Comparison of ENCODE assay signal across 11 mouse cellular contexts in genomic region chr7:3423895-3424294, GRCm38 (mm10). TPM values are rescaled to one million over a fixed set of nuclear protein-coding genes. Genes with fewer than 3 reads are reported as not detected.
DNase-seq lines count a peak whose midpoint lies in the region; ATAC-seq lines count a peak whose summit lies in the region.
"Had no signal": no experiment of that assay in that cellular context is flagged by ENCODE, and none has a peak within 500 bp of the region (broad histone marks: within the 10 kb centered on the region; RNA-seq: fewer than 3 reads in every experiment).

Gene Cacng6 (plus strand): TSS chr7:3424195.

- peak within 1 kb of the TSS; percentile 71 for H3K4me2 ChIP-seq in heart, embryonic 16.5 days (ENCODE audit: low read depth, low read length)
- H3K4me2 ChIP-seq in embryonic facial prominence, embryonic 13.5 days: peak within 1 kb of the TSS; percentile 46
- H3K4me2 ChIP-seq in hindbrain, embryonic 11.5 days (replicated peaks; ENCODE audit: low read depth, low read length): peak within 1 kb of the TSS; percentile 32
- peak within 1 kb of the TSS; percentile 51 for H3K4me2 ChIP-seq in midbrain, embryonic 16.5 days (ENCODE audit: low read length)

- no peaks in the 10 kb centered on the region for H3K9me3 ChIP-seq in heart, embryonic 16.5 days (replicated peaks; ENCODE audit: control insufficient read depth, low read length)
- H3K9me3 ChIP-seq in embryonic facial prominence, embryonic 13.5 days: no peaks in the 10 kb centered on the region
- no peaks in the 10 kb centered on the region for H3K9me3 ChIP-seq in hindbrain, embryonic 11.5 days (ENCODE audit: control insufficient read depth, low read length)
- H3K9me3 ChIP-seq in midbrain, embryonic 16.5 days (replicated peaks; ENCODE audit: control insufficient read depth, low read length, poor library complexity, severe bottlenecking): no peaks in the 10 kb centered on the region

- peaks cover 7% of the 10 kb centered on the region; the same call in 1 of the 2 replicates for H3K4me1 ChIP-seq in heart, embryonic 16.5 days (ENCODE audit: control insufficient read depth, insufficient read depth, low read length)
- H3K4me1 ChIP-seq in embryonic facial prominence, embryonic 13.5 days: peaks cover 5% of the 10 kb centered on the region; the same call in 1 of the 2 replicates
- 0 out of 2 replicates have a peak, but pooled peaks cover 2% of the 10 kb centered on the region for H3K4me1 ChIP-seq in hindbrain, embryonic 11.5 days (replicated peaks; ENCODE audit: control insufficient read depth, insufficient read depth, low read length)
- H3K4me1 ChIP-seq in midbrain, embryonic 16.5 days (ENCODE audit: control insufficient read depth, insufficient read depth, low read length): peaks cover 5% of the 10 kb centered on the region

- 55% methylated on average over 4 of the region's 4 CpGs for WGBS in heart, embryonic 16.5 days
- 28% methylated on average over 4 of the region's 4 CpGs for WGBS in embryonic facial prominence, embryonic 13.5 days
- WGBS in hindbrain, embryonic 11.5 days: 35% methylated on average over 4 of the region's 4 CpGs
- WGBS in midbrain, embryonic 16.5 days: 38% methylated on average over 4 of the region's 4 CpGs

- no peaks in the 10 kb centered on the region for H3K36me3 ChIP-seq in heart, embryonic 16.5 days (ENCODE audit: control insufficient read depth, insufficient read depth)
- H3K36me3 ChIP-seq in embryonic facial prominence, embryonic 13.5 days: no peaks in the 10 kb centered on the region
- H3K36me3 ChIP-seq in hindbrain, embryonic 11.5 days (ENCODE audit: control insufficient read depth, insufficient read depth, low read length): no peaks in the 10 kb centered on the region
- no peaks in the 10 kb centered on the region for H3K36me3 ChIP-seq in midbrain, embryonic 16.5 days (ENCODE audit: control insufficient read depth, insufficient read depth, low read length)

- no peak for ATAC-seq in heart, embryonic 16.5 days (replicated peaks; ENCODE audit: extremely low read depth, insufficient read depth, low FRiP score)
- ATAC-seq in embryonic facial prominence, embryonic 13.5 days (ENCODE audit: insufficient number of reproducible peaks, insufficient read depth, low FRiP score, low TSS enrichment, low read depth): no peak
- no peak; the same call in 1 of the 2 replicates for ATAC-seq in hindbrain, embryonic 11.5 days (ENCODE audit: low FRiP score)
- no peak for ATAC-seq in midbrain, embryonic 16.5 days
- ATAC-seq: CD4-positive, CD25-positive, alpha-beta regulatory T cell, adult 4 months had no signal

- peaks cover 26% of the 10 kb centered on the region for H3K27me3 ChIP-seq in heart, embryonic 16.5 days (ENCODE audit: control insufficient read depth, insufficient read depth, low read length)
- H3K27me3 ChIP-seq in embryonic facial prominence, embryonic 13.5 days: peaks cover 69% of the 10 kb centered on the region
- peaks cover 36% of the 10 kb centered on the region for H3K27me3 ChIP-seq in hindbrain, embryonic 11.5 days (ENCODE audit: control insufficient read depth, insufficient read depth, low read length)
- H3K27me3 ChIP-seq in midbrain, embryonic 16.5 days (ENCODE audit: control insufficient read depth, insufficient read depth, low read depth, low read length): peaks cover 33% of the 10 kb centered on the region

- intact Hi-C loops in heart, postnatal 14 days (cut with DNase I): no loop called here
- intact Hi-C loops in left cerebral cortex, postnatal 14 days (cut with DNase I): no loop called here

- peak within 1 kb of the TSS; percentile 51 for H3K4me3 ChIP-seq in heart, embryonic 16.5 days (ENCODE audit: low read length)
- H3K4me3 ChIP-seq in embryonic facial prominence, embryonic 13.5 days: peak within 1 kb of the TSS; percentile 23
- peak within 1 kb of the TSS; percentile 13 for H3K4me3 ChIP-seq in hindbrain, embryonic 11.5 days (ENCODE audit: low read depth, low read length)
- peak within 1 kb of the TSS; percentile 21 for H3K4me3 ChIP-seq in midbrain, embryonic 16.5 days (ENCODE audit: low read depth, low read length)

- DNase-seq in heart, postnatal 14 days: no peak
- no peak for DNase-seq in hindbrain, embryonic 11.5 days (ENCODE audit: low spot score)
- no peak for DNase-seq in layer of hippocampus, adult 9-11 months
- no peak for DNase-seq in left cerebral cortex, postnatal 14 days (ENCODE audit: low spot score in 2 of 2)
- no peak for DNase-seq in natural killer cell, adult 2 months (ENCODE audit: low spot score in 2 of 2)
- DNase-seq: adrenal gland, adult 8-10 months; kidney, postnatal 36 days had no signal

- H3K27ac ChIP-seq in heart, embryonic 16.5 days (ENCODE audit: low read length): peak within 1 kb of the TSS; percentile 59
- H3K27ac ChIP-seq in embryonic facial prominence, embryonic 13.5 days: no peak within 1 kb of the TSS
- H3K27ac ChIP-seq in hindbrain, embryonic 11.5 days (ENCODE audit: low read depth, low read length): no peak within 1 kb of the TSS
- no peak within 1 kb of the TSS for H3K27ac ChIP-seq in midbrain, embryonic 16.5 days (ENCODE audit: low read length)

- H3K9ac ChIP-seq in heart, embryonic 16.5 days (ENCODE audit: low read length): peak within 1 kb of the TSS; percentile 72
- peak within 1 kb of the TSS; percentile 32; the same call in 1 of the 2 replicates for H3K9ac ChIP-seq in embryonic facial prominence, embryonic 13.5 days
- 0 out of 2 replicates have a peak within 1 kb of the TSS, but pooled peaks have one; percentile 1 for H3K9ac ChIP-seq in hindbrain, embryonic 11.5 days (ENCODE audit: low read depth, low read length)
- peak within 1 kb of the TSS; percentile 34; the same call in 1 of the 2 replicates for H3K9ac ChIP-seq in midbrain, embryonic 16.5 days (ENCODE audit: low read depth, low read length)

RNA-seq across cellular contexts. Expression of gene Cacng6, which starts in this region (rescaled TPM):
- polyA plus RNA-seq in heart, embryonic 16.5 days (2015; fragmentation: Nextera tagmentation; extraction: Ambion mirVana): 15.5 and 18.9 TPM in 2 replicates
- total RNA-seq in heart, postnatal 14 days (2021): under 1 TPM; 0.72 to 0.95 TPM
- 0.46 and 0.67 TPM in 2 replicates for polyA plus RNA-seq in embryonic facial prominence, embryonic 13.5 days (2015; fragmentation: Nextera tagmentation; extraction: Ambion mirVana)
- 0.08 and 0.45 TPM in 2 replicates for polyA plus RNA-seq in hindbrain, embryonic 11.5 days (2014; fragmentation: Nextera tagmentation; extraction: Ambion mirVana)
- 0.10 TPM in 1 of 2 replicates, not detected in the other for polyA plus RNA-seq in midbrain, embryonic 16.5 days (2015; fragmentation: Nextera tagmentation; extraction: Ambion mirVana)
- 1 to 10 TPM; 2.0 to 2.7 TPM for total RNA-seq in left cerebral cortex, postnatal 14 days (2021)
- polyA plus RNA-seq: CD4-positive, CD25-positive, alpha-beta regulatory T cell, adult 4 months had no signal

Comparison
In these comparisons a context has a peak if more than half of its experiments do, and no peak if none do; other contexts are left out.
1. H3K9ac ChIP-seq: peak in every context shown above with its lines; median percentile 72 in heart, embryonic 16.5 days; 34 in midbrain, embryonic 16.5 days; 32 in embryonic facial prominence, embryonic 13.5 days; 1 in hindbrain, embryonic 11.5 days.